Mouse (Mus musculus) lung, postnatal 36 days (tissue): ENCODE data around the gene Nt5c3.

Source experiments
- DNase-seq: peaks from one replicate; pipeline ENCODE4 v3.0.0; 2022; ENCODE audit warnings: mixed read lengths

Gene Nt5c3

GRCm38 (mm10) chr6:56923726-56924707 is at the start of gene Nt5c3, which contains the start of gene Vmn1r4:
Nt5c3 (minus strand) TSS chr6:56923932.
Vmn1r4 (plus strand) TSS chr6:56924015.
- peak; percentile 96 for DNase-seq

DNA sequence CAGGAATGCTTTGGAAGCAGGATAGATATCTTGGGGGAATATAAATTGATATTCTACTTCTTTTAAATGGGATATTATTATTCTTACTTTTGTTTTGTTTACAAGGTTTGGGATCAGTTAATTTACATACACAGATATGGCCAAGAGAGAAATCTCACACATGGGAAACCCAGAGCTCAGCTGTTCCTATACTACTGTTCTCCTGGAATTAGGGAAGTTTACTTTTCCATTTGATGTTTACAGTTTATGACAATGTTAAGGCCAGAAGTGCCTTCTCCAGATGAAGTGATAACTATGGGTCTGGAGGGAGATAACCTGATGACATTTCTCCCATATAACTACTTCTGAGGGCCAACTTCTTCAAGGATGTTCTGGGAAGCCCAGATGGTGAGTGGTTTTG is 46.2 kb upstream of the Nt5c3 start, which contains the start of gene Vmn1r5:
Gene Vmn1r5 (plus strand): TSS at position 301 of the 400 bp plus-strand sequence.
- no peak for DNase-seq

GRCm38 (mm10) chr6:56956436-56956835 is 32.7 kb upstream of the Nt5c3 start:
- no peak for DNase-seq

DNA sequence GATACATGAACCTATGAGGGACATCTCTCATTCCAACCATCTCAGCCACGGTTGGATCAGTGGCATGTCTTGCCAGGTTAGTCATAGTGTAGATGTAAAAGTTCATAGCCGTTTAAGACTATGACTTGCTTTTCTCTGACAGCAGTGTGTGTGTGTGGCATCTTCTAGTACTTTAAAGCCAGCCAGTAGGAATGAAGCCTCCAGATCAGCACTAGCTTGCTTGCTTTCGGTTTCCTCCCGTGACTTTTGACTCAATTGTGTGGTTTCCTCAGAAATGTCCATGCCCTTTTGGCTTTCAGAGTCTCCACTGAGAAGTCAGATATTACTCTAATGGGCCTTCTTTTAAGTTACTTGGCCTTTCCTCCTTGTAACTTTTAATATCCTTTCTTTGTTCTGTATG is 10.6 kb upstream of the Nt5c3 start:
- no peak for DNase-seq

DNA sequence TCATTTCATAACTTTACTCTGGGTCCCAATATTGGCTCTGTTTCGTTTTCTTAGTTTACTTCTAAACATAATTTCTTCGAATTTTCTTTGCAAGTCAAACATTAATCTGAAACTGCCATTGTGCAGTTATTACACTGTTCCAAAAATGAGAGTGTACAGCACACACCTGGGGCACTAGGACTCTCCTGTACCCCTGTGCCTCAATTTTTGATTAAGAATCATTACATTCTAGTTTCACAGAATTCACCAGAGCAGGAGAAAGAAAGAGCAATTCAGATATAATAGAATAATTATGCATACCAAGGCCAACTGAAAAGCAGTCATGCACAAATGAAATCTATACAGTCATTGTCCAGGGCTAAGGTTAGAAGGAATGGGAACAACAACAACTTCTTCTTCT is 8.7 kb upstream of the Nt5c3 start:
- no peak for DNase-seq

- no peak for DNase-seq
Measured at GRCm38 (mm10) chr6:56931648-56932415, 8.1 kb upstream of the Nt5c3 start.

GRCm38 (mm10) chr6:56923331-56923725 is 404 bp downstream of the Nt5c3 start:
- peak; percentile 37 for DNase-seq

DNA sequence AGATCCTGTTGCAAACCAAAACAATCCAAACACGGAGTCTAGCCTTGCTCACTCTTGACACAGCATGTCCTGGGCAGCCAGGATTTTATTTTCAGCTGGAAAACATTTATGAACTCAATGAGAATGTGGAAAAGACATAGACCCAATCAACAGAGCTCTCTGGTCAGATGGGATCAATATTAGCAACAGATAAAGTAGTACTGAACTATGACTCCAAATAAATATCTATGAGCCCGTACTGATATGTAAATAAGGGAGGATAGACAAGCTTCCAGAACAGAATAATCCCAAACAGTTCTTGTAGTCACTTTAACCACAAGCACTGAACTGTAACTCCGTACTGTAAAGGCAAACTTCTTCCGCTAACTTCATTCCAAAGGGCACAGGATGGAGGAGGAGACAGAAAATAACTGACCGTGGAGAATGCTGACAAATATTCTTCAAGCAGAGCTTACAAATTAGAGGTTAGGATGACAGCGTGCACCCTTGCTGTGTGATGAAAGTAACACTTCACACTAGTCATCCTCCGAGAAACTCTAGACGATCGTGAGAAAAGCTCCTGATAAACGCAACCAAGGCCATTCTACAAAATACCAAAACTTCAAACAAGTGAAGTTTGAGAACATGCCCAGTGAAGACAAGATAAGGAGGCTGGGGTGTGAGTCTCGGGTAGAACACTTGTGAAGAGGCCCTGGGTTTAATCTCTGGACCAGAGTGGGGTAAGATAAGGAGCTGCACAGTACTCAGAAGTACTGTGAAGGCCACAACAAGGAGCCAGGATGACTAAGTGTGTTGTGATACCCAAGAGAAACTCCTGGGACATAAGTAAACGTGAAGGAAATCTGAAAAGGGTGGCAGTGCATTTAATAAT is 3.3 kb downstream of the Nt5c3 start:
- no peak for DNase-seq

- no peak for DNase-seq
Measured at GRCm38 (mm10) chr6:56919330-56920044, 4.2 kb downstream of the Nt5c3 start.

DNA sequence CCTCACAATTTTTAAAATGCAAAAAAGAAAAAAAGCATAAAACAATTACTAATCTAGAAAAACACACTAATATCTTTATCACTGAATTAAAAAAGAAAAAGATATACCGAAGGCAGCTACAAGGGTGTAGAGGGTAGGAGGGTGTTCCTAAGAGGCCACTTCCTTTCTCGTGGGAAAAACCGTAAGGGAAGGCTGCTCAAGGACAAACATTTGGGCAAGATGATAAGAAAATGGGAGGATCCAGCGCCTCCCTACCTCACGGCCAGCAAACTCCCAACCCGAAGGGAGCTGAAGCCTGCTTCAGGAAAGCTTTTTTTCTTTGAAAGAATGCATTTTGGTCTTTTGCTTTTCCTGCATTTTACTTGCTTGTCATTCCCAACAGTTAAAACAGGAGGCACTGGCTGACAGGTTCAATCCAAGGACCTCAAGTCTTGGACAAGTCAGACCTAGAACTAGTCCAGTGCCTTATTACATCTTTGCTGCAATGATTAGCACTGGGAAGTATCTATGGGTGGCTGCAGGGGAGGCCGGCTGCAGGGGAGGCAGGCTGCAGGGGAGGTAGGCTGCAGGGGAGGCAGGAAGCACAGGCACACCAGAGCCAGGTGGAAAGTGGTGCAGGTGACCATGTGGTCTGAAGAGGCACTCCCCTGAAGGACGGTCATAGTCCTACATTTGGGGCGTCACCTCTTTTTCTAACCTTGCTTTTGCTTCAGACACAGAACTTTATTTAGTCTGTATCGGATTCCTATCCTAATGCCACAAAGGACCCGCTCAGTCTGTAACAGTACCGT is 6.0 kb downstream of the Nt5c3 start:
- no peak for DNase-seq

GRCm38 (mm10) chr6:56916279-56916678 is 7.5 kb downstream of the Nt5c3 start:
- no peak for DNase-seq

GRCm38 (mm10) chr6:56913092-56913858 is 10.5 kb downstream of the Nt5c3 start:
- no peak for DNase-seq

DNA sequence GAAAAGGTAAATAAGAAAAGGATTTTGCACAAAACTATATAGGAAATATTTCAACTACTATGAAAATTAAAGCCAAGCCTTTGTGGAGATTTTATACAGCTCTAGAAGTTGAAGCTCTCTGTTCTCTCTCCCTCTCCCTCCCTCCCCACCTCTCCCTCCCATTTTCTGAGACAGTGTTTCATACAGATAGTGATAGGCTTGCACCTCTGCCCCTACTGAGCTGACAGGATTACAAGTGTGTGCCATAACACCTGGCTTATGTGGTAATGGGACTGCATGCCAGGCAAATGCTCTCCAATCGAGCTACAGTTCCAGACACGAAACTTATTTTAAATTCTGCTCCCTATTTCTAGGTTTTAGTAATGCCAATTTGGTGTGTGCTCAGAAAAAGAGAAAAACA is 12.8 kb downstream of the Nt5c3 start:
- no peak for DNase-seq

DNA sequence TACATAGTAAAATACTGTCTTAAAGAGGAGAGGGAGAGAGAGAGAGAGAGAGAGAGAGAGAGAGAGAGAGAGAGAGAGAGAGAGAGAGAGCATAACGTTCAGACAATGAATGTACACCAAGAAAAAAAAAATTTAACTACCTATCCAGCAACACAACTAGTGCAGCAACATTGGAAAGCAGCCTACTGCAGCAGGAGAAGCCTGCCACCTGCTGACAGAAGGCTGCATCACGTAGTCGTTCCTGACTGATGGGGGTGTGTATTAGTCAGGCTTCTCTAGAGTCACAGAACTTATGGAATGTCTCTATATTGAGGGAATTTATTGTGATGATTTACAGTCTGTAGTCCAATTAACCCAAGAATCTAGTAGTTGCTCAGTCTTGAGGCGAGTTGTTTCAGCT is 14.8 kb downstream of the Nt5c3 start:
- peak; percentile 83 for DNase-seq

DNA sequence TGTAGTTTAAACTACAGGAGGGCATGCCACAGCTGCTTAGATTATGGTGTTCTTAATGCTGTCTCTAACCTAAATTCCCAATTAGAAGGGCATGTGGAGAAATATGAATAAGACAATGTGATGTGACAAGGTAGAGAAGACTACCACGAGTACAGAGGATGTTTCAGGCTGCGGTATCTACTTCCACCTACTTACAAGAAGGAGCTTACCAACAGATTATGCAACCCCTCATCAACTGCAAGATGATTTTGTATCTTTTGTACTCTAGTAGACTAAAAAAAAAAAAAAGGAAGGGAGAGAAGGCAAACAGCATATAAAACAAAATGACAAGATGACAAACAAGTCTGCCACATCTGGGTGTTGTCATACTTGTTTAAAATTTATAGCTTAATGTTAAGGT is 15.3 kb downstream of the Nt5c3 start:
- DNase-seq = no peak

DNA sequence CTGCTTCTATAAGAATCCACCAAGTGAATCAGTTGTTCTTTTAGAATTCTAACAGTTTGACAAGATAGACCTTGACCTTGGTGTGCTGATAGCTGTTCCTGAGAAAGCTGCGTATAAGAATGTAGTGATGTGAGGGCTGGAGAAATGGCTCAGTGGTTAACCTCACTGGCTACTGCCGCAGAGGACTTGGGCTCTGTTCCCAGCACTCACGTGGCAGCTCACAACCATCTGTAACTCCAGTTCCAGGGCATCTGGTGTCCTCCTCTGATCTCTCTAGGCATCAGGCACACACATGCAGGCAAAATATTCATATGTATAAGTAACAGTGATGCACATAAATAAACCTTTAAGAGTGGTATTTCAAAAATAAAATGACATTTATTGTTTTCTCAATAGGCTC is 15.8 kb downstream of the Nt5c3 start:
- DNase-seq = no peak

DNA sequence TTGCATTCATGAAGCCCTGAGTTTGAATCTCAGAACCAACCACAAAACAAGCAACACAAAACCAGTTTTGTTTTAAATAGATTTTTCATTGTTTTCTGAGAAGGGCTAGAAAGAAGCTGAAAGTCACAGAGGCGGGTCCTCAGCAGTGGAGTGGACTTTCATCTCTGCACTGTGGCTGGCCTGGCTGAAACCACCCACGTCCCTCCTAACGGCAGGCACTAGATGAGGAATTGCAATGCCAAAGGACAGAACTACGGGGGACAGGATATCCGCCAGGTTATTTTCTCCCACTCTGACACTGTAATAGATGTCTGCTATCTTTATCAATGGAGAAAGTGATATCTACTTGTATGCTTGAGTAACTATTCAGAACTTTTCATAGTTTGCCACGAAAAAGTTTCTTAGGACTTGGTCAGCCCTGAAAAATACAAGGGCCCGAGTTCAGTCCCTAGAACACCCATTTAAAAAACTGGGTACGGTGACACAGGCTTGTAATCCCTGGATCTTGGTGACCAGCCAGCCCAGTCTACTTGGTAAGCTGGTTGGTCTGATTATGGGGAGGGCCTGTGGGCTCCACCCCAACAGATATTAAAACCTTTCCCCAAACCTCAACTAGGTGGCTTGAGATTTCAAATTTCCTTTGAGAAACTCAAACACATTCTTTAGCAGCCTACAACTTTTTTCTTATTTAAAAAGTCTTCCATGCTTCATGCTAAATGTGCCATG is 17.4 kb downstream of the Nt5c3 start:
- DNase-seq = no peak

- no peak for DNase-seq
Measured at GRCm38 (mm10) chr6:56905486-56905885, 18.2 kb downstream of the Nt5c3 start.

DNA sequence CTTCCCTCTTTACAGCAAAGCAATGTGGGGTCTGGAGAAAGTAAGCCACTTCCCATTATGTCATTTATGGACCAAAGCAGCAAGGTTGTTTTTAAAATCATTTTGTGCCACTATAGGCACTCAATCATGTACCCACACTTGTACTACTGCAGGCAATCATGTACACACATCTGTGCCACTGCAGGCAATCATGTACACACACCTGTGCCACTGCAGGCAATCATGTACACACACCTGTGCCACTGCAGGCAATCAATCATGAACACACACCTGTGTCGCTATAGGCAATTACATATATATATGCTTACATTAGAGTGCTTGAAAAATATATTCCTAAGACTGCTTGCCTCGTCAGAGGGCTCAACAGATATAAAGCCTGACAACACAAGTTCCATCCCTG is 18.8 kb downstream of the Nt5c3 start:
- DNase-seq = no peak

DNA sequence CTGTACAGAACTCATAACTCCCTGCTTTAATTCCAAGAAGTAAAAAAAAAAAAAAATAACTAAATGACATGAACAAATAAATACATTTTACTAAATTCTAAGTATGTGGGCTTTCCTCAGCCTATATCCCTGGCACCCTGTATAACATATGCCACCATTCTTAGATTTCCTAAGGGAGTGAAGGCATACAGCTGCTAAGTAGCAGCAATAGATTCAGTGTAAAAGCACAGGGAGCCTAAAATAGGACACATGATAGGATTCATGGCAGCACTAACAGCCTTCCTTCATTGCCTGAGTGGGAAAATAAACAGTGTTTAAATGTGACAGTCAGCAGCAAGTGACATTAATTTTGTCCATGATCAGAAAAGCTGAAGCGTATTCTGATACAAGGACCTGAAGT is 19.4 kb downstream of the Nt5c3 start:
- no peak for DNase-seq
